Mouse (Mus musculus) limb, embryonic 14.5 days (tissue): Measurements from ENCODE around the gene Tbcel. TPM values are rescaled to one million over a fixed set of nuclear protein-coding genes. Genes with fewer than 3 reads are reported as not detected.

Source experiments
- ATAC-seq: fragments of 200-750 bp; cut with Nextera tagmentation; 2 replicates; pipeline ENCODE4 v1.8.0; 2017; ENCODE audit warnings: low read depth, moderate number of reproducible peaks, moderate TSS enrichment; ENCODE audit not compliant: low FRiP score
- DNase-seq: peaks from one replicate; pipeline ENCODE4 v3.0.0-alpha.2; 2015; ENCODE audit warnings: low spot score
- H3K27ac ChIP-seq: fragments of 300-500 bp; sonication (generic); replicated peaks from 2 replicates; pipeline ENCODE4 v1.5.1; 2014; ENCODE audit warnings: low read depth, mild to moderate bottlenecking, low read length, moderate library complexity, mixed read lengths
- H3K27me3 ChIP-seq: fragments of 300-500 bp; sonication (generic); 2 replicates; pipeline ENCODE4 v1.6.1; 2014; ENCODE audit warnings: low read length, mixed read lengths; ENCODE audit not compliant: control insufficient read depth, insufficient read depth
- H3K36me3 ChIP-seq: fragments of 300-500 bp; sonication (generic); 2 replicates; pipeline ENCODE4 v1.6.1; 2014; ENCODE audit warnings: mild to moderate bottlenecking, low read length, moderate library complexity, mixed read lengths; ENCODE audit not compliant: control insufficient read depth, insufficient read depth
- H3K4me1 ChIP-seq: fragments of 300-500 bp; sonication (generic); 2 replicates; pipeline ENCODE4 v1.6.1; 2014; ENCODE audit warnings: antibody characterized with exemption, low read length, mixed read lengths; ENCODE audit not compliant: control insufficient read depth, insufficient read depth
- H3K4me2 ChIP-seq: fragments of 300-500 bp; sonication (generic); replicated peaks from 2 replicates; pipeline ENCODE4 v1.6.1; 2014; ENCODE audit warnings: low read depth, mild to moderate bottlenecking, low read length, moderate library complexity; ENCODE audit not compliant: severe bottlenecking
- H3K4me3 ChIP-seq: fragments of 300-500 bp; sonication (generic); replicated peaks from 2 replicates; pipeline ENCODE4 v1.5.1; 2014; ENCODE audit warnings: low read length
- H3K9ac ChIP-seq: fragments of 300-500 bp; sonication (generic); 2 replicates; pipeline ENCODE4 v1.6.1; 2014; ENCODE audit warnings: mild to moderate bottlenecking, low read depth, low read length, moderate library complexity; ENCODE audit not compliant: severe bottlenecking
- H3K9me3 ChIP-seq: fragments of 300-500 bp; sonication (generic); 2 replicates; pipeline ENCODE4 v1.6.1; 2016; ENCODE audit warnings: low read length; ENCODE audit not compliant: control insufficient read depth
- POLR2A ChIP-seq: fragments of 200-500 bp; IDR thresholded peaks from 2 replicates; pipeline ENCODE4 v1.8.0; 2012; ENCODE audit warnings: inconsistent platforms, mild to moderate bottlenecking, moderate library complexity, borderline replicate concordance; ENCODE audit not compliant: insufficient read depth, insufficient read length; ENCODE audit errors: extremely low read depth
- WGBS: fragments of 180-500 bp; shearing (Covaris S2); extraction: QIAGEN DNeasy Blood & Tissue Kit; methylation state at CpG from one replicate; pipeline ENCODE4 v1.1.7; 2014; 5-methylcytosine and 5-hydroxymethylcytosine counted together
- polyA plus RNA-seq, 2 experiments: library from polyadenylated mRNA; depleted of rRNA in 1 of 2; stranded (reverse) in 1 of 2; unstranded in 1 of 2; fragments of >200 nt; fragmentation: Nextera tagmentation in 1 of 2; extraction: Ambion mirVana in 1 of 2; gene quantifications; 2 replicates each; pipeline versions ENCODE4 v1.2.1 to v1.2.3; 2012 to 2014

The Tbcel gene
- polyA plus RNA-seq, 2 experiments, result 5.3 to 14.2 TPM

- ATAC-seq (no peak), DNase-seq (no peak)
- Histone ChIP-seq H3K4me3 (no peak overlapping the region), H3K27ac (no peak overlapping the region), H3K4me1 (peaks cover 9% of the 10 kb centered on the region; the same call in 1 of the 2 replicates), H3K4me2 (no peak overlapping the region), H3K36me3 (no peaks in the 10 kb centered on the region), H3K9me3 (no peaks in the 10 kb centered on the region), H3K9ac (no peak overlapping the region), H3K27me3 (no peaks in the 10 kb centered on the region)
- no peak for TF ChIP-seq POLR2A
- whole genome bisulfite sequencing, result 17% methylated on average over 6 of the region's 6 CpGs
Observed at GRCm38 (mm10) chr9:42533041-42533440, 25.4 kb upstream of the Tbcel start.

- no peaks in the 10 kb centered on the region for H3K27me3 ChIP-seq
- no peak overlapping the region for H3K27ac ChIP-seq
- H3K9ac ChIP-seq, result no peak overlapping the region
- no peaks in the 10 kb centered on the region for H3K9me3 ChIP-seq
- H3K4me2 ChIP-seq, result no peak overlapping the region
- 33% methylated on average over 3 of the region's 3 CpGs for WGBS
- TF ChIP-seq POLR2A, result no peak
- no peaks in the 10 kb centered on the region for H3K36me3 ChIP-seq
- no peak for DNase-seq
- no peak for ATAC-seq
- H3K4me3 ChIP-seq, result no peak overlapping the region
- peaks cover 9% of the 10 kb centered on the region; the same call in 1 of the 2 replicates for H3K4me1 ChIP-seq
Observed at GRCm38 (mm10) chr9:42531951-42532350, 24.3 kb upstream of the Tbcel start.

- Histone ChIP-seq H3K9me3 (no peaks in the 10 kb centered on the region), H3K36me3 (no peaks in the 10 kb centered on the region), H3K4me3 (no peak overlapping the region), H3K27ac (no peak overlapping the region), H3K4me1 (peaks cover 9% of the 10 kb centered on the region; the same call in 1 of the 2 replicates), H3K27me3 (no peaks in the 10 kb centered on the region), H3K4me2 (no peak overlapping the region), H3K9ac (no peak overlapping the region)
- DNase-seq, result peak; percentile 38
- ATAC-seq, result no peak; the same call in 1 of the 2 replicates
- no peak for TF ChIP-seq POLR2A
- WGBS, result 41% methylated on average over 7 of the region's 7 CpGs
Observed at GRCm38 (mm10) chr9:42530221-42531152, 22.9 kb upstream of the Tbcel start.

GRCm38 (mm10) chr9:42520587-42521084 is 13.0 kb upstream of the Tbcel start:
- ATAC-seq, result no peak
- DNase-seq, result peak; percentile 25
- no peaks in the 10 kb centered on the region for H3K9me3 ChIP-seq

GRCm38 (mm10) chr9:42518163-42518562 is 10.6 kb upstream of the Tbcel start:
- no peak for ATAC-seq
- Histone ChIP-seq H3K36me3 (no peaks in the 10 kb centered on the region), H3K9me3 (no peaks in the 10 kb centered on the region), H3K27ac (no peak overlapping the region), H3K27me3 (no peaks in the 10 kb centered on the region; the same call in 1 of the 2 replicates), H3K4me3 (no peak overlapping the region), H3K4me1 (0 out of 2 replicates have a peak, but pooled peaks cover 17% of the 10 kb centered on the region), H3K4me2 (no peak overlapping the region), H3K9ac (no peak overlapping the region)
- WGBS, result 75% methylated on average over 14 of the region's 14 CpGs
- DNase-seq, result no peak
- no peak for TF ChIP-seq POLR2A

More at GRCm38 (mm10) chr9:42520587-42521084, 13.0 kb upstream of the Tbcel start:
- H3K27ac ChIP-seq, result no peak overlapping the region
- WGBS, result 5% methylated on average over 34 of the region's 36 CpGs
- no peaks in the 10 kb centered on the region for H3K36me3 ChIP-seq
- peak overlapping the region; percentile 34 for H3K4me3 ChIP-seq
- no peak for TF ChIP-seq POLR2A
- H3K9ac ChIP-seq, result peak overlapping the region; percentile 50
- H3K4me1 ChIP-seq, result 0 out of 2 replicates have a peak, but pooled peaks cover 8% of the 10 kb centered on the region
- H3K4me2 ChIP-seq, result peak overlapping the region; percentile 62
- H3K27me3 ChIP-seq, result no peaks in the 10 kb centered on the region; the same call in 1 of the 2 replicates
